Comparison of ENCODE assay signal across 12 mouse cellular contexts in the genomic region with DNA sequence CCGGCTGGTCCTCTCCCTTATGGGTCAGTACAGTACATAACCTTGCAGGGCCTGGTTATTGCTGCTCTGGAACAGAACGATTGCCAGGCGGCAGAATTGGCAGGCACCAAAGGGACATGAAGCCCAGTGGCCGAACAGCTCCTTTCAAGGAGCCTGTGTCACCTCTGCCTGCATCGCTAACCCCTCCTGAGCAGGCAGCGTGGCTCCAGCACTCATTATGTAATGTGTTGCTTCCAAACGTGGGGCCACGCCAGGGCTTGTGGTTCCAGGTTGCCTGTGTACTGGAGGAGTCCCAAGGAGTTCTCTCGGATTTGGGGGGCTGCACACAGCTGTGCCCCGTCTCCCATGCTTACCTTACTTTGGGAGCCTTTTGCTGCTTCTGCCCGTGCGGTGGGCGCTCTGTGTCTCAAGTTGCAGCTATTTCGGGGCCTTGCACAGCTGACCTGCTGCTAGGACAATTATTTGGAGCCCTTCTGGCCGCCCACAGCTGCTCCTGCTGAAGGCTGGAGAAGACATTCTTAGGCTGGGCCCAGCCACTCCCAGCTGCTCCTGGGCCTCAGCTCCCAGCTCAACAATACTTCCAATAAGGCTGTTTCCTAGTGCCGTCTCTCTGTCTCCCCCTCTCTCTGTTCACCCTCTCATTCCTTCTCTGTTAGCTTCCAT.
DNase-seq lines count a peak whose midpoint lies in the region; ATAC-seq and TF ChIP-seq lines count a peak whose summit lies in the region.
"Had no signal": no experiment of that assay in that cellular context is flagged by ENCODE, and none has a peak within 500 bp of the region (broad histone marks: within the 10 kb centered on the region; RNA-seq: fewer than 3 reads in every experiment).

No protein-coding gene starts in this region.

- 62% methylated on average over 16 of the region's 16 CpGs for WGBS in liver, adult 2 months
- WGBS in liver, embryonic 12.5 days (ENCODE audit: insufficient replicate concordance) = 70% methylated on average over 16 of the region's 16 CpGs
- WGBS in forebrain, embryonic 13.5 days = 73% methylated on average over 16 of the region's 16 CpGs

- no peak for TF ChIP-seq POLR2A in liver, adult 2 months (IDR thresholded peaks at IDR 0.05; ENCODE audit: extremely low read depth, insufficient read depth, low read length)

- peak overlapping the region; percentile 30 for H3K27ac ChIP-seq in liver, adult 2 months (replicated peaks; ENCODE audit: insufficient read depth, low read depth, low read length)
- H3K27ac ChIP-seq in liver, embryonic 12.5 days = no peak overlapping the region
- no peak overlapping the region for H3K27ac ChIP-seq in forebrain, embryonic 13.5 days

- H3K36me3 ChIP-seq in liver, adult 2 months (ENCODE audit: control insufficient read depth, insufficient read depth, low read length) = no peaks in the 10 kb centered on the region
- H3K36me3 ChIP-seq in liver, embryonic 12.5 days = no peaks in the 10 kb centered on the region
- H3K36me3 ChIP-seq in forebrain, embryonic 13.5 days (ENCODE audit: poor library complexity, severe bottlenecking) = no peaks in the 10 kb centered on the region

- no peaks in the 10 kb centered on the region for H3K9me3 ChIP-seq in liver, embryonic 12.5 days (replicated peaks)
- H3K9me3 ChIP-seq in forebrain, embryonic 13.5 days (replicated peaks) = no peaks in the 10 kb centered on the region

- no peak overlapping the region for H3K4me2 ChIP-seq in liver, embryonic 12.5 days
- H3K4me2 ChIP-seq in forebrain, embryonic 13.5 days = no peak overlapping the region
- H3K4me2 ChIP-seq: heart, embryonic 11.5 days had no signal

- H3K27me3 ChIP-seq in liver, adult 2 months (ENCODE audit: control insufficient read depth, insufficient read depth, low read length) = peaks cover 9% of the 10 kb centered on the region
- peaks cover 35% of the 10 kb centered on the region for H3K27me3 ChIP-seq in liver, embryonic 12.5 days (replicated peaks)
- H3K27me3 ChIP-seq in forebrain, embryonic 13.5 days = peaks cover 27% of the 10 kb centered on the region

- no peak overlapping the region for H3K4me3 ChIP-seq in liver, adult 2 months (ENCODE audit: insufficient read depth, low read depth, low read length)
- no peak overlapping the region for H3K4me3 ChIP-seq in liver, embryonic 12.5 days
- no peak overlapping the region for H3K4me3 ChIP-seq in forebrain, embryonic 13.5 days

- no peak overlapping the region for H3K9ac ChIP-seq in liver, adult 2 months (ENCODE audit: low read depth, low read length)
- no peak overlapping the region for H3K9ac ChIP-seq in liver, embryonic 12.5 days
- H3K9ac ChIP-seq in forebrain, embryonic 13.5 days = no peak overlapping the region

- H3K79me2 ChIP-seq in liver, adult 2 months (ENCODE audit: control insufficient read depth, insufficient read depth, low read length) = no peaks in the 10 kb centered on the region

- DNase-seq in adrenal gland, postnatal 14 days = peak; percentile 52
- DNase-seq in adrenal gland, adult 18-20 months (ENCODE audit: low spot score in 2 of 2) = no peak
- DNase-seq in liver, adult 2 months (ENCODE audit: extremely low read depth, low read depth, low spot score) = peak; percentile 61
- peak; percentile 15 to 36 for DNase-seq in kidney, adult 8-10 months
- DNase-seq in skeletal muscle tissue, adult 2 months (ENCODE audit: low read depth, low spot score) = peak; percentile 89
- DNase-seq: adrenal gland, postnatal 10 days; cerebellum, adult 9-11 months; thymus, postnatal 4 days had no signal

- no peak for ATAC-seq in liver, embryonic 12.5 days
- ATAC-seq in forebrain, embryonic 13.5 days = no peak
- no peak for ATAC-seq in granulocyte monocyte progenitor cell, adult 5-6 weeks (replicated peaks; ENCODE audit: poor library complexity, severe bottlenecking)

- peaks cover 8% of the 10 kb centered on the region; the same call in 1 of the 2 replicates for H3K4me1 ChIP-seq in liver, adult 2 months (ENCODE audit: control insufficient read depth, insufficient read depth, low read length)
- H3K4me1 ChIP-seq in liver, embryonic 12.5 days = peaks cover 7% of the 10 kb centered on the region; the same call in 1 of the 2 replicates
- peaks cover 9% of the 10 kb centered on the region for H3K4me1 ChIP-seq in forebrain, embryonic 13.5 days

- TF ChIP-seq CTCF in liver, adult 2 months (IDR thresholded peaks at IDR 0.05; ENCODE audit: low read depth, low read length) = no peak

Comparison
In these comparisons a context has a peak if more than half of its experiments do, and no peak if none do; other contexts are left out.
1. DNase-seq: peak in adrenal gland, postnatal 14 days (single experiment), liver, adult 2 months (single experiment), kidney, adult 8-10 months (2 of 2) and skeletal muscle tissue, adult 2 months (single experiment); none in adrenal gland, adult 18-20 months (0 of 2).